Comparison of ENCODE assay signal across 17 mouse cellular contexts in the genomic region with DNA sequence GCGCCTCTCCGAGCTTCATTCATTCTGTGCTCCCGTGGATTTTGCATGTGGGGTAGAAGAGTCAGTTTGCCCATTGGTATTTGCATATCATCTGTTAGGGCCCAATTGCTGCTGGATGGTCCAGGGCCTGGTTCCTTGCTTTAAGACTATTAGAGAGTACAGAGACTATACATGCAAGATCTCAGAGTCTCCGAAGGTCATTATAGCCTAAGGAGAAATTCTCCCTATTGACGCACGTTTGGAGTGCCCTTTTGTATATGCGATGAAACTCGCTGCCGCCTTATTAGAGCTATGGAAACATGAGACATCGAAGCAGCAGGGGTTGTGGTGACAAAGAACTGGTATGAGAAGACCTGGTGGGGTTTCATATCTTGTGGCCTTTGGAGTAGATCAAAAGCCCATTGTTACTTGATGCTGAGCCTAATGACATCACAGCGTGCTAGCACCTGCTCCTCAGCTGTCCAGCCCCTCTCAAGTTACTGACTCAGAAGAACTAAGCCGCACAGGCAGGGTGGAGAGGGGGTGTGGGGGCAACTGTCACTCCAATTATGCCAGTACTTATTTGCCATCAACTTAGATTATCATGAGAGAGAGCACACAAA. TPM values are rescaled to one million over a fixed set of nuclear protein-coding genes. Genes with fewer than 3 reads are reported as not detected.
DNase-seq lines count a peak whose midpoint lies in the region; ATAC-seq and TF ChIP-seq lines count a peak whose summit lies in the region.
"Had no signal": no experiment of that assay in that cellular context is flagged by ENCODE, and none has a peak within 500 bp of the region (broad histone marks: within the 10 kb centered on the region; RNA-seq: fewer than 3 reads in every experiment).

No protein-coding gene starts in this region.

- TF ChIP-seq POLR2A in limb, embryonic 14.5 days (IDR thresholded peaks at IDR 0.05; ENCODE audit: borderline replicate concordance, extremely low read depth, insufficient read depth, insufficient read length): no peak

- peaks cover 6% of the 10 kb centered on the region for H3K4me1 ChIP-seq in forebrain, embryonic 12.5 days
- H3K4me1 ChIP-seq in forebrain, embryonic 16.5 days (replicated peaks; ENCODE audit: control insufficient read depth, insufficient read depth, low read length): no peaks in the 10 kb centered on the region
- H3K4me1 ChIP-seq in neural tube, embryonic 11.5 days (ENCODE audit: control insufficient read depth, insufficient read depth, low read length): no peaks in the 10 kb centered on the region
- no peaks in the 10 kb centered on the region for H3K4me1 ChIP-seq in neural tube, embryonic 15.5 days
- H3K4me1 ChIP-seq in limb, embryonic 14.5 days (ENCODE audit: control insufficient read depth, insufficient read depth, low read length): no peaks in the 10 kb centered on the region

- H3K36me3 ChIP-seq in forebrain, embryonic 12.5 days (replicated peaks): no peaks in the 10 kb centered on the region
- no peaks in the 10 kb centered on the region for H3K36me3 ChIP-seq in forebrain, embryonic 16.5 days (ENCODE audit: control insufficient read depth, insufficient read depth)
- no peaks in the 10 kb centered on the region for H3K36me3 ChIP-seq in neural tube, embryonic 11.5 days (ENCODE audit: control insufficient read depth, insufficient read depth, low read length)
- H3K36me3 ChIP-seq in neural tube, embryonic 15.5 days: no peaks in the 10 kb centered on the region
- no peaks in the 10 kb centered on the region for H3K36me3 ChIP-seq in limb, embryonic 14.5 days (ENCODE audit: control insufficient read depth, insufficient read depth, low read length)

- no peak overlapping the region for H3K27ac ChIP-seq in forebrain, embryonic 12.5 days
- H3K27ac ChIP-seq in forebrain, embryonic 16.5 days (ENCODE audit: low read length): no peak overlapping the region
- H3K27ac ChIP-seq in neural tube, embryonic 11.5 days (ENCODE audit: low read depth, low read length): no peak overlapping the region
- no peak overlapping the region for H3K27ac ChIP-seq in neural tube, embryonic 15.5 days (replicated peaks)
- no peak overlapping the region for H3K27ac ChIP-seq in limb, embryonic 14.5 days (replicated peaks; ENCODE audit: low read depth, low read length)

- WGBS in forebrain, embryonic 12.5 days: 16% methylated on average over 12 of the region's 12 CpGs
- WGBS in forebrain, embryonic 16.5 days: 12% methylated on average over 12 of the region's 12 CpGs
- 67% methylated on average over 12 of the region's 12 CpGs for WGBS in neural tube, embryonic 11.5 days
- WGBS in neural tube, embryonic 15.5 days: 64% methylated on average over 12 of the region's 12 CpGs
- 82% methylated on average over 12 of the region's 12 CpGs for WGBS in limb, embryonic 14.5 days

- peak; percentile 57; the same call in 1 of the 2 replicates for ATAC-seq in forebrain, embryonic 12.5 days (ENCODE audit: low FRiP score)
- no peak for ATAC-seq in forebrain, embryonic 16.5 days
- no peak for ATAC-seq in neural tube, embryonic 11.5 days (ENCODE audit: insufficient read depth, low FRiP score, low TSS enrichment)
- ATAC-seq in neural tube, embryonic 15.5 days (ENCODE audit: low FRiP score): no peak
- peak; percentile 71; the same call in 1 of the 2 replicates for ATAC-seq in limb, embryonic 14.5 days (ENCODE audit: low FRiP score, low read depth)
- ATAC-seq: intestine, postnatal 0 days had no signal

- no peak overlapping the region for H3K9ac ChIP-seq in forebrain, embryonic 12.5 days
- no peak overlapping the region for H3K9ac ChIP-seq in forebrain, embryonic 16.5 days (replicated peaks; ENCODE audit: low read depth, low read length)
- H3K9ac ChIP-seq in neural tube, embryonic 11.5 days (ENCODE audit: low read length): no peak overlapping the region
- no peak overlapping the region for H3K9ac ChIP-seq in neural tube, embryonic 15.5 days (replicated peaks)
- no peak overlapping the region for H3K9ac ChIP-seq in limb, embryonic 14.5 days (ENCODE audit: low read depth, low read length, severe bottlenecking)

- H3K4me3 ChIP-seq in forebrain, embryonic 12.5 days (replicated peaks): no peak overlapping the region
- H3K4me3 ChIP-seq in forebrain, embryonic 16.5 days (replicated peaks; ENCODE audit: low read length): no peak overlapping the region
- H3K4me3 ChIP-seq in neural tube, embryonic 11.5 days (ENCODE audit: low read depth, low read length): no peak overlapping the region
- no peak overlapping the region for H3K4me3 ChIP-seq in neural tube, embryonic 15.5 days (replicated peaks)
- H3K4me3 ChIP-seq in limb, embryonic 14.5 days (replicated peaks; ENCODE audit: low read length): no peak overlapping the region

- DNase-seq in neural tube, embryonic 11.5 days (ENCODE audit: low spot score): peak; percentile 15
- DNase-seq in limb, embryonic 14.5 days (ENCODE audit: low spot score): peak; percentile 23
- no peak for DNase-seq in kidney, postnatal 4 days
- no peak for DNase-seq in thymus, postnatal 36 days
- no peak for DNase-seq in heart, postnatal 14 days
- DNase-seq: adrenal gland, postnatal 10 days; cerebellum, adult 9-11 months; heart, postnatal 36 days; kidney, postnatal 25 days; layer of hippocampus, postnatal 36 days; liver; lung, adult 2 months; thymus, postnatal 4 days had no signal

- intact Hi-C loops in heart, postnatal 14 days (cut with DNase I): no loop called here

- H3K9me3 ChIP-seq in forebrain, embryonic 12.5 days: no peaks in the 10 kb centered on the region
- no peaks in the 10 kb centered on the region for H3K9me3 ChIP-seq in forebrain, embryonic 16.5 days (ENCODE audit: control insufficient read depth, low read length)
- no peaks in the 10 kb centered on the region for H3K9me3 ChIP-seq in neural tube, embryonic 11.5 days (ENCODE audit: control insufficient read depth, low read length)
- H3K9me3 ChIP-seq in neural tube, embryonic 15.5 days (replicated peaks): no peaks in the 10 kb centered on the region
- no peaks in the 10 kb centered on the region for H3K9me3 ChIP-seq in limb, embryonic 14.5 days (ENCODE audit: control insufficient read depth, low read length)

- no peak overlapping the region for H3K4me2 ChIP-seq in forebrain, embryonic 12.5 days
- H3K4me2 ChIP-seq in forebrain, embryonic 16.5 days (ENCODE audit: low read length): no peak overlapping the region
- H3K4me2 ChIP-seq in neural tube, embryonic 11.5 days (ENCODE audit: low read depth): no peak overlapping the region
- H3K4me2 ChIP-seq in neural tube, embryonic 15.5 days: no peak overlapping the region
- H3K4me2 ChIP-seq in limb, embryonic 14.5 days (replicated peaks; ENCODE audit: low read depth, low read length, severe bottlenecking): no peak overlapping the region

- no peaks in the 10 kb centered on the region for H3K27me3 ChIP-seq in forebrain, embryonic 12.5 days
- H3K27me3 ChIP-seq in forebrain, embryonic 16.5 days (replicated peaks; ENCODE audit: control insufficient read depth, insufficient read depth, low read length): no peaks in the 10 kb centered on the region
- no peaks in the 10 kb centered on the region for H3K27me3 ChIP-seq in neural tube, embryonic 11.5 days (ENCODE audit: control insufficient read depth, insufficient read depth, low read length)
- no peaks in the 10 kb centered on the region for H3K27me3 ChIP-seq in neural tube, embryonic 15.5 days (replicated peaks)
- H3K27me3 ChIP-seq in limb, embryonic 14.5 days (ENCODE audit: control insufficient read depth, insufficient read depth, low read length): no peaks in the 10 kb centered on the region

RNA-seq across cellular contexts. Expression of a gene that starts 30.6 kb away (rescaled TPM):
- polyA plus RNA-seq in forebrain, embryonic 12.5 days (2016; fragmentation: Nextera tagmentation; extraction: Ambion mirVana): 106 and 111 TPM in 2 replicates
- polyA plus RNA-seq in forebrain, embryonic 16.5 days (2015; fragmentation: Nextera tagmentation; extraction: Ambion mirVana): 48.5 and 49.4 TPM in 2 replicates
- 130 and 131 TPM in 2 replicates for polyA plus RNA-seq in neural tube, embryonic 11.5 days (2014; fragmentation: Nextera tagmentation; extraction: Ambion mirVana)
- polyA plus RNA-seq in neural tube, embryonic 15.5 days (2015; fragmentation: Nextera tagmentation; extraction: Ambion mirVana): 43.1 and 47.8 TPM in 2 replicates
- 54.9 and 80.2 TPM in 2 replicates for polyA plus RNA-seq in limb, embryonic 14.5 days (2012; rRNA removed)
- 87.2 and 101 TPM in 2 replicates for polyA plus RNA-seq in limb, embryonic 14.5 days (2014; fragmentation: Nextera tagmentation; extraction: Ambion mirVana)
- total RNA-seq in heart, postnatal 14 days (2021): 10 to 100 TPM; 42.6 to 53.8 TPM

Comparison
In these comparisons a context has a peak if more than half of its experiments do, and no peak if none do; other contexts are left out.
1. ATAC-seq: peak in forebrain, embryonic 12.5 days (single experiment) and limb, embryonic 14.5 days (single experiment); none in forebrain, embryonic 16.5 days (single experiment), neural tube, embryonic 11.5 days (single experiment) and neural tube, embryonic 15.5 days (single experiment).
2. DNase-seq: peak in neural tube, embryonic 11.5 days (single experiment) and limb, embryonic 14.5 days (single experiment); none in kidney, postnatal 4 days (0 of 2), thymus, postnatal 36 days (0 of 2) and heart, postnatal 14 days (0 of 2).